Mouse (Mus musculus) monocyte, adult 2 months (primary cell): ENCODE data around the gene Zfp114.

Source experiments
- DNase-seq, 2 experiments: peaks; one replicate each; pipeline ENCODE4 v3.0.0; 2022; ENCODE audit warnings: low spot score in 2 of 2, low read depth in 1 of 2

The Zfp114 gene

DNA sequence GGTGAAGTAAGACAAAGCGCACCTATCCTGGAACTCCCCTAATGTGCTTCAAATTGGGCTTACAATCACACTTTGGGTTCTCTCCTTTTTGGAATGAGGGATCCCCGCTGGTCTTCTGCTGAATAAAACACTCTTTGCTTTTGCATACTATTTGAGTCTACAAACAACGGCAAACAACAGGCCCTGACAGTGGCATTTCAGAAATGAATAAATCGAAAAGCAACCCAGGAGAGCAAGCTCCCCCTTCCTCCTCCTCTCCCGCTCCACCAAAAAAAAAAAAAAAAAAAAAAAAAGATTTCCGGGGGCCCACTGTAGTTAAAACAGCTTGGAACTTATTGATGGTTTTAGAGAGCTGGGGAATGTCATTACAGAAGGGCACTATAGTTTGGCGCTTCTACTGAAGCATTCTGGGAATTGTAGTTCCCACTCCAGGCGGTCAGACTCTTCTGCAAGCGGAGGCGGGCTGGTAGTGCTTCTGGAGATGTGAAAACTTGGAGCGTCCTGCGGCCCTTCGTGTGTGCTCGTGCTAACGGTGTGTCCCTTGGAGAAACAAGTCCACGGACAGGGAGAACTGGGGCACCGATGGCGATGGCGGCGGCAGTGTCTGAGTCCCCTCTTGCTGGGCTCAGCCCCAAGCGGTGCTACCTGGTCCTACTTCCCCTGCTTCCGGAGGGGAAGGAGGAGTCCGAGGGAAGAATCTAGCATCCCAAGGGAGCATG is at the start of gene Zfp114:
Zfp114 (plus strand) TSS at position 443 of the 719 bp plus-strand sequence.
- no peak for DNase-seq

DNA sequence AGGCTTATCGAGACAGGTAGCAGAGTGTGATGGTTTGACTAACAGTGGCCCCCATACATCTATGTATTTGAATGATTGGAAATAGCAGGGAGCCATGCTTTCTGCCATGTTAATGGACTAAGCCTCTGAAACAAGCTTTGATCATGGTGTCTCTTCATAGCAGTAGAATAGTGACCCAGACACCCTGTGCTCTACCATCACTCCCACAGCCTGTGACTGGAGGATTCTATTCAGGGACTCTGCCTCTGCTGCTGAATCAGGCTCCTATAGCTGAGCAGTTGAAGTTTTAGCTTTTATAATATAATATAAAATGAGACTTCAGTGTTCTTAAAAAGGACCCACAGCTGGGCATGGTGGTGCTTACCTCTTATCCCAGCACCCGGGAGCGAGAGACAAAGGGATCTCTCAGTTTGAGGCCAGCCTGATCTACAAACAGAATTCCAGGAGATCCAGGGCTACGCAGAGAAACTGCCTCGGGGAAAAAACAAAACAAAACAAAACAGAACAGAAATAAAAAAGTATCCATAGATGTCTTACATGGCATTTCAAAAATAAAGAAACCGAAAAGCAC is 41.4 kb upstream of the Zfp114 start:
- no peak for DNase-seq

DNA sequence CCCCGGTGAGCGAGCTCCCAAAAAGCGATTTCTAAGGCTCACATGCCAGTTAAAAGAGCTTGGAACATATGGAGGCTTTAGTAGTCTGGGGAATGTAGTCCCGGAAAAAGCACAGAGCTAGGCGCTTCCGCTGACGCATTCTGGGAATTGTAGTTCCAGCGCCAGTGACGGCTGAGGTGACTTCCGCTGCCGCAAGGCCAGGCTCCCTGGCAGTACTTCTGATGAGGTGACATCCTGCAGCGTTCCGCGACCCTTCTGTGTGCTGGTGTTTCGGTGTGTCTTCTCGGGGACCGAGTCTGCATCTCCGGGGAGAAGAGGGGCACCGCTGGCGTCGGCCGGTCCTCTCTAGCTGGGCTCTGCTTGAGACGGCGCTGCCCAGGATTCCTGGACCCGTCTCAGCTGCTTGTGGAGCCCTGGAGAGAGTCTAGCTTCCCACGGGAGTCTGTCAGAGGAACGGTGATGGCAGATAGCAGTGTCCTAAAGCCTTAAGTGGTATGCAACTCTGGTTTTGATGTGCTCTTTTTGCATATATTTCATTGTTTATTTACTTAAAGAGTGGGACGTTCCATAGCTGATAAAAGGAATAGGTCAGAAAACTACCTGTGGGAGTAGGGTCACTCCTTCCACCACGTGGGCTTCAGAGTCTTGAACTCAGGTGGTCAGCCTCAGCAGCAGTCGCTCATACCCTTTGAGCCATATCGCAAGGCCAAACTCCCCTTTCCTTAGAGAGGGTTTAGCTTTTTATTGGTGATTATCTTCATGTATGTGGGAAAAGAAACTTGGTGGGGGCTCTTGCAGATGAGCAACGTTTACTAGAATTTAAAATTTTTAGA is 40.6 kb upstream of the Zfp114 start, which contains the start of gene Zfp235:
Zfp235 (plus strand) TSS at position 174 of the 833 bp plus-strand sequence.
- DNase-seq = peak; percentile 32 to 59

- no peak for DNase-seq
Observed at GRCm38 (mm10) chr7:24142566-24142965, 32.3 kb upstream of the Zfp114 start.

- no peak for DNase-seq
Observed at GRCm38 (mm10) chr7:24153272-24153671, 21.6 kb upstream of the Zfp114 start.

GRCm38 (mm10) chr7:24172191-24172590 is 2.7 kb upstream of the Zfp114 start:
- DNase-seq = no peak

- DNase-seq = no peak
Observed at GRCm38 (mm10) chr7:24175337-24175711, 464 bp downstream of the Zfp114 start.

- no peak for DNase-seq
Observed at GRCm38 (mm10) chr7:24187611-24188010, 12.8 kb downstream of the Zfp114 start.

GRCm38 (mm10) chr7:24188901-24189570 is 14.2 kb downstream of the Zfp114 start:
- DNase-seq = no peak

GRCm38 (mm10) chr7:24189571-24189944 is 14.7 kb downstream of the Zfp114 start:
- DNase-seq = no peak

DNA sequence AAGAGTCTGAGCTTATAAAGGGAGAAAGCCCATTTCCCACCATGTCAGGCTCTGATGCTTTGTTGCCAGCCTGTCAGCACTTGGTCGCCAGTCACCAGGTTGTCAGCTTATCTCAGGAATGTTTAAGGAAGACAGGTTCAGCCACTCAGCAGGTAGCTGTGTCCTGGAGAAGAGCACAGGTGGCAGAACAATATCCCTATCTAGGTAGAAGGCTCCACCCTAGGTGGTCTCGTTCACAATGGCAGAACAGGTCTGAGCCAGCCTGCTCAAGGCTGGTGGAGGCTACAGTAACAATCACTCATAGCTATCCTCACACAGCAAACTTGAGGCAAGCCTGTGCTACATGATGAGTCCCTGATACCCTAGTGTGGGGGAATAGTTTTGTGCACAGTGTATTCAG is 16.5 kb downstream of the Zfp114 start:
- DNase-seq = no peak

DNA sequence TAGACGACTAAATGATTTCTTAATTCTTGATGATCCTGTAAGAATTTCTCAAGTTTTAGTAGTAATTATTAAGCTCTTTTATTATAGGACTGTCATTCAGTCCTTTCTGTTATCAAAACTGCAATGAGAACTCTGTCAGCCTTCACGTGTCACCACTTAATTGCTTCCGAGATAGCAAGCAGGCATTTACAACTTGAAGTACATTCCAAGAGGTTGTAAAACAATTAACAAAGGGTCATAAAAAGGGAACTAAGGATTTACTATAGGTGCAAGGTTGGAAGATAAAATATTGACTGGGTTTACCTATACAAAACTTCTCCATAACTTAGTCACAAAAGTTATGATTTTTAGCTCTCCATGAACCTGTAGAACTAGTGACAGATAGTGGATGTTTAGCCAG is 18.3 kb downstream of the Zfp114 start:
- DNase-seq = no peak

- DNase-seq = no peak
Observed at GRCm38 (mm10) chr7:24196961-24197360, 22.1 kb downstream of the Zfp114 start.

GRCm38 (mm10) chr7:24207488-24208261 is 32.8 kb downstream of the Zfp114 start:
- peak; percentile 15 to 26 for DNase-seq

DNA sequence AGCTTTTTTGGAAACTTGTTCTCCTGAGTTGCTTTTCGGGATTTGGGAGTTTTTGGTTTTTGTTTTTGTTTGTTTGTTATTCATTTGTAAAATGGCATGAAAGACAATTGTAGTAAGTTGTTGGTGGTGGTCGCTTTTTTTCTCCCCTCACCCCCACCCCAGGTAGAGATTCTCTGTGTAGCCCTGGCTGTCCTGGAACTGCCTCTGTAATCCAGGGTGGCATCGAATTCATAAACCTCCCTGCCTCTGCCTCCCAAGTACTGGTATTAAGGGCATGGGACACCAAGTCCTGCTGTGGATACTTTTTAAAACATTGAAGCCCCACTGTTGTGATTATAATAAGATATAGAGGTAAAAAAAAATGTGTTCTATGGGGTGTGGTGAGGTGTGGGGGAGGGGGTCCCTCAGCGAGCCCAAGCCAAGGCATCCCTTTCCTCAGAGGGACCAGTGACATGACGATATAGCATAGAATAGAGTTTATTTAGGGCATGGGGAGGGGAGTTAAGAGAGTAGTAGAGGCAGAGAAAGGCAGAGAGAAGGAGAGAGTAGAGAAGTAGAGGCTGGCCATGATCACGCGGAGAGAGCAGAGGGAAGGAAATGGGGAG is 33.5 kb downstream of the Zfp114 start:
- no peak for DNase-seq

GRCm38 (mm10) chr7:24210296-24210695 is 35.4 kb downstream of the Zfp114 start:
- DNase-seq = no peak

GRCm38 (mm10) chr7:24211343-24211742 is 36.5 kb downstream of the Zfp114 start, which contains the start of gene Zfp111:
Gene Zfp111 (minus strand): TSS chr7:24211443.
- no peak for DNase-seq
